Mouse (Mus musculus) urinary bladder, adult 2 months (tissue): Measurements from ENCODE around the gene Rarg. TPM values are rescaled to one million over a fixed set of nuclear protein-coding genes. Genes with fewer than 3 reads are reported as not detected.

ENCODE experiments used
- DNase-seq: peaks from one replicate; pipeline ENCODE4 v3.0.0; 2022; ENCODE audit warnings: low spot score
- polyA plus RNA-seq: library from polyadenylated mRNA; depleted of rRNA; stranded (reverse); fragments of >200 nt; gene quantifications from 2 replicates; pipeline ENCODE4 v1.2.3, GENCODE M21; 2012; rRNA removed

Gene Rarg
- polyA plus RNA-seq, 1 experiment, result 72.2 TPM

DNA sequence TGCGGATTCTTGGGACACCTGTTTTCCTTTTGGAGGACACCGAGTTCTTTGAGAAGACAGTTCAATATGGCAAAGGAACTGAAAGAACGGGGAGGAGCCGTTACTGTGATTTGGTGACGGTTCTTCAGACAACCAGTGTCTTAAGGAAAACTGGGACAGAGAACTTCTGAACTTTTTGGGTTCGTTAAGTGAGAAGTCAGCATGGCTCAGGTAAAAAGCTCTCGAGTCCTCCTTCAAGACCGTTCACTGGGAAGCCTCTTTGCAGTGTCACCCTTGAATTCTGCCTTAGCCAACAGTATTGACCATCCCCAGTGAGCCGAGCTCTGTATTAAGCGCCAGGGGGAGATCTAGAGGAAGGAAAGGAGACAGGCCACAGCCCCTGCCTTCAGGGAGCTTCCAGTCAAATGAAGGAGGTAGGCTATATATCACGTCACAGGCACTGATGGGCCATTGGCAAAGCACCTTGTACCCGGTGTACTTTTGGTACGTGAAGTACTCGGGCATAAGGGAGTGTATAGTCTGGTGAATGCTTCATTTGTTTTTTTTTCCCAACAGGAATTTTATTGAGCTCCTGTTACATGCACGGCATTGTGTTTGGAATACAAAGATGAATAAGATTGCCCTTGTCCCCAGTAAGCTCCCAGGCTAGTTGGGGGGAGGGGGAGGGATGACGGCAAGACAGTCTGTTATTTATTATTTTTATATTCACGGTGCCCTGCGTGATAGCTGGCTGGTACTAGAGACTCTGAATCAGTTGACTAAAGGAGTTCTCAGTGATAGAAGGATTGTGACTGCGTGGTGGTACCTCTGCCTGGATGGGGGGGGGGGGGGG lies 52.4 kb downstream of the Rarg start, which contains the start of gene Csad:
Csad (minus strand) TSS at position 51 of the 832 bp plus-strand sequence.
- no peak for DNase-seq

DNA sequence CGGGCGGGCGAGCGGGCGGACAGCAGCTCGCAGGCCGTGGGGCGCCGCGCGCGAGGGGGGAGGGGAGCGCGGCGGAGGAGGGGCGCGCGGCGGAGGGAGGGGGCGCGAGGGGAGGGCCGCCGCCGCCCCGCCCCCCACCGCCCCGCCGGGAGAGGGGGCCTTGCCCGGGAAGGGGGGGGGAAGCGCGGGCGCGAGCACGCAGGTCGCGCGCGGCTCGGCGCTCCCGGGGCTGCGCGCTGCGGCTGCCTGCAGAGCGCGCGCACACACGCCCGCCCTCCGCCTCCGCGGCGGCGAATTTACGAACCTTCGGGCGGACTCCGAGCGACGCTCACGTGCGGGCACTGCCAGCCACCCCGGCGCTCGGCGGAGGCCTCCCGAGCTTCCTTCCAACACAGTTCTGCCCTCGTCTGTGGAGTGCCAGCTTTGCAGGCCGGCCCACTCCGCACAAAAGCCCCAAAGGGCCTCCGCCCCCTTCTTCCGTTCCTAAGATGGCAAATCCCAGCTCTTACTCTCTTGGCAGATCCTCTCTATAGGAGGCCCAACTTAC lies 53.4 kb downstream of the Rarg start:
- DNase-seq, result peak; percentile 64

DNA sequence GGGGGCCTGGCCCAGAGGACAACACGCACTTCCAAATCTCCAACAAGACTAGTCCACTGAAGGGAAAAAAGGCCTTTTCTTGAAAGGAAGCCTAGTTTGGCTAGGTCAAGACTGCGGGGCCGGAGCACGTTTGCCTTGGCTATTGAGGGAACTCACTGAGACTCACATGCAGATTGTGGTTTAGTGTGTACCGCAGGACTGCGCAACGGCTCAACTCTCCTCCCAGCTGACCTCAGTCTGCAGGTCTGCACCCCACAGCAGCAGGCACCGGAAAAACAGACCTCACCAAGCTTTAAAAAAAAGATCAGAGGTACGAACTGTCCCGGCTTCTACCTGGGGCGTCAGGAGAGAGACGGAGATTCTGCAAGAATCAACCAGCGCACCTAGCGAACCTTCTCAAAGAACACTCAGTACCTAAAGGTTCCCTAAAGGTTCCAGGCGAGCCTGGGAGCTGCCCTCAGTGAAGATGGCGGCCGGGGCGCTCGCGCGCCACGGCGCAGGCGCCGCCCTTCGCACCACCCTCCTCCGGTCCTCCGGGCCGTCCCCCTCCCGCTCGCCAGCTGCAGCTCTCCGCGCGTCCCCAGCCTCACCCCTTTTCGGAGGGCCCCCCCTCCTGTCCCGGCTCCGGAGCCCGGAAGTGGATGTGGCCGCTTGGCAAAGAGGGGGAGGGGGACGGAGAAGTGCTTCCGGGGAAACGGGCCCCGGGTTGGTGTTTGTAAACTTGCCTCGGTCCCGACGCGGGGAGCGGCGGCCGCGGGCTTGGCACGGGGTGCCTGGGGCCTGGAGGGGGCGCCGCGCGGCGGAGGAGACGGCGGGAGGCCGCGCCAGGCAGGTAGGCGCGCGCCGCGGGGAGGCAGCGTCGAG lies 54.1 kb downstream of the Rarg start, which contains the start of gene Zfp740:
Zfp740 (plus strand) TSS at position 279 of the 864 bp plus-strand sequence.
- DNase-seq, result peak; percentile 86

DNA sequence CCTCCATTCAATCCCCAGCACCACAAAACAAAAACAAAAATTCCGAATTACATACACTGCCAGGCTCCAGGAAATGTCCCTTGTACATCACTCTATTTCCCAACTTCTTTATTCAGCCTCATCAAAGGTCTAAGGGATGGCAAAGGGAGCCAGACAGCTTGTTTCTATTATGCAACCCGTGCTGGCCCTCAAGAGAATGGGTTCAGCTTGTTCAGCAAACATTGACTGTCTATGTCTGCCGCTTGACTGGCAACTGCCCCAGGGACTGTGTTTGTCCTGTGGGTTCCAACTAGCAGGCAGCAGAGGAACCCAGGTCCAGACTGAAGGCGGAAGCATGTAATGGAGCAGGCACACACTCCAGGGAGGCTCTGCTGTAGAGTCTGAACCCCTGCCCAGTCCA lies 58.5 kb downstream of the Rarg start:
- DNase-seq, result no peak

DNA sequence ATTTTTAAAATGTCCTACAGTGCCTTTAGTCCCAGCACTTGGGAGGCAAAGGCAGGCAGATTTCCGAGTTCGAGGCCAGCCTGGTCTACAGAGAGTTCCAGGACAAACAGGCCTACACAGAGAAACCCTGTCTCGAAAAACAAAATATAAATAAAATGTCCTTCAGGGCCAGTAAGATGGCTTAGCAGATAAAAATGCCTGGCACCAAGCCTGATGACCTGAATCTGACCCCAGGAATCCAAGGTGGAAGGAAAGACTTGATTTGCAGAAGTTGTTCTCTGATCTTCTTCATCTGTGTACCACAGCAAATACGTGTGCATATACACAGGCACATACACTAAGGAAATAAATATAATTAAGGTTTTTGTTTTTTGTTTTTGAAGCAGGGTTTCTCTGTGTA lies 61.9 kb downstream of the Rarg start:
- no peak for DNase-seq

DNA sequence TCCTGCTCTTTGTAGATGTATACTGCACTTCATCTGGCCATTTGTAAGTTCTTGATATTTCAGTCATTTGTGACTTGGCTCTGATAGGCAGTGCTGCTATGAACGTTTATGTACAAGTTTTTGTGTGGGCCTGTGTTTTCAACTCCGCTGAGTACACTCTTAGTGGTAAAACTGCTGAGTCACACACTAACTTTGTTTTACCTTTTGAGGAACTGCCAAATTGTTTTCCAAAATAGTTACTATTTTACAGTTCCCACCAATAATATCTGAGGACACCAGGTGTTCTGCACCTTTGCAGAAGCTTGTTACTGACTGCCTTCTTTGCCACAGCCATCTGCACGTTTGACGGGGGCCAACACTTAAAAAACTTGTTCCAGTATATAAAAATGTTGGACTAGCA lies 62.9 kb downstream of the Rarg start:
- no peak for DNase-seq

DNA sequence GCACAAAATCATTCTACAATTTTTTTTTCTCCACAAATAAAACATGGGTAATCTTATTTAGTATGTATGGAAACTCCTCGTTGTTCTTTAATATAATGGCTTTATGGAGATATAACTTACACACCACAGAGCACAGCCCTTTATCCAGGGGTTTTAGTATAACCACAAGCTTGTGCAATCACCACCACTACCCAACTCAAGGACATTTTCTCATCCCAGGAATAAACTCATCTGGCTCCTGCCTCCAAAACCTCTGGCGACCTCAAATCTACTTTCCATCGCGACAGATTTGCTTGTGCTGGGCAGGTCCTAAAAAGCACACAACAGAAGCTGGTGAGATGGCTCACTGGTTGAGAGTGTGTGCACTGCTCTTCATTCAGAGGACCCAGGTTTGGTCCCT lies 63.7 kb downstream of the Rarg start:
- DNase-seq, result no peak

DNA sequence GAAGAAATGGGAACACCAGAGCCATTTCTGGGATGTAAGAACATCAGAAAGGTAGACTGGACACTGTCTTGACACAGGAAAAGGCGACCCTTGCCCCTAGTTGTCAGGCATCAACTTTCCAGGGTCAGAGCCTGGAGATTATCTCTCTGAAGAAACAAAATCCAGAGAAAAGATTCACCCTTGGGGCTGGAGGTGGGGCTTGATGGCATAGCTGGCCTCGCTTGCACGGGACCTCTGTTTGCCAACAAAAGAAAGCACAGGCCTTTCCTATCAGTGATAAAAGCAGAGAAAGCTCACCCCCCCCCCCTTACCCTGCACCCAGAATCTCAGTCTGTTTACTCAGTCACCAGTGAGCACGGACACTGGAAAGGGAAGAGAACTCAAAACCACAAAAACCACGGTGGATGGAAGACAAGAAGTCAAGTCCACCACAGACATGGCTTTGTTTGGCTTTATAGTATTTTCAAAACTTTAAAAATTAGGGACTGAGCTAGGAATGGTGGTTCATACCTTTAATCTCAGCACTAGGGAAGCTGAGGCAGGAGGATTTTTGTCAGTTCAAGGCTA lies 64.4 kb downstream of the Rarg start:
- DNase-seq, result no peak

DNA sequence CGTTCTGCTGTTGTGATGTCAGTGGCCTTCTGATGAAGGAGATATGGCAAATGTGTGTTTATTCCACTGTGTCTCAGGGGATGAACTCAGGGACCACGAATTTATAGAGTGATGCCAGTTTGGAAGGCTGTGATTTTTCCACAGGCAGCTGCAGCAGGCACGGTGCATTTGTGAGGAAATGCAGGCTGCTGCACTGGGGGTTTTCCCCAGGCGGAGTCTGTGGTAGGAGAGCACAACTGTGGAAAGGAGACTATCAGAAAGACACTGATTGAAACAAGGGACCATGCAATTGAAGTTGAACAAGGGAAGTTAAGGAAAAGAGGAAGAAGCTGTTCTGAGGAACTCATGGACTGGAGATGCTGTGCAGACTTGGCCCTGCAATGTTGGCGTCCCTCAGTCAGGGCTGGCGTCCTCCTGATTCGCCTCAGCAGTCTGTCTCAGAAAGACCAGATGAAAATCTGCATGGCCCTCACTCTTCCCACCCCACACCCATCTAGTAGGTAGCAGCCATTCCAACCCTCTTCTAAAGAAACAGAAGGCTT lies 65.0 kb downstream of the Rarg start:
- DNase-seq, result no peak

DNA sequence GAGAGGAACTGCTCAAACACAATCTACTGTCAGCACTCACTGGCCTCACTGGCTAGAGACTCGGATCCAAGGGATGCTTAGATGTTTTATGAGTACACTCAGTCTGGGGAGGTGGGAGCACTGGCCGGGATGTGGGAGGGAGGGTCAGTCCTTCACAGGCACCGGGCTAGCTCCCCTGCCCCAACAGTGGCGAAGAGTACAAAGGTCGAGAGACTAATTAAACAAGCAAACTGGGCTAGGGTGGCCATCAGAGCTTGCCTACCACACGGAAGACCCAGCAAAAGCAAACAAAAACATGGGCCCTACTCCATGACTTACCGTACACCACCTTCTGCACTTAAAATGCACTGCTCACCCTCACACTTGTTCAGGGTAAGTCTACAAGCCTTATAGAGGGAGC lies 65.6 kb downstream of the Rarg start:
- DNase-seq, result no peak

DNA sequence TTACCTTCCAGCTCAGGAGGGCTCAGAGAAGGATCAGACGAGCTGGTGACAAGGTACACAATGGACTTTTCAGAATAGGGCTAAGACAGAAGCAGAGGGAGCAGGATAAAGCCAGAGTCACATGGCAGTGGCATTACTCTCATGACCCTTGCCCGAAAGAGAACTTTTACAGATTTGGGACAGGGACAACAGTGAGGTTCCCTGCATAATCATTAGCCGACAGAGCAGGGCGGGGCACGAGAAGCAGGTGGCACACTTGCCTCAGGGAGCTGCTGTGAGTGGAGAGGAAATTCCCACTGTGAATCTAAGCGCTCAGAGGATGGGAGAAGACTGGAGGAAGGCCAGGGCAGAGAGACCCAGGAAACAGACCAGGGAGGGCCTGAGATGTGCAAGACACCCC lies 68.4 kb downstream of the Rarg start:
- DNase-seq, result no peak

DNA sequence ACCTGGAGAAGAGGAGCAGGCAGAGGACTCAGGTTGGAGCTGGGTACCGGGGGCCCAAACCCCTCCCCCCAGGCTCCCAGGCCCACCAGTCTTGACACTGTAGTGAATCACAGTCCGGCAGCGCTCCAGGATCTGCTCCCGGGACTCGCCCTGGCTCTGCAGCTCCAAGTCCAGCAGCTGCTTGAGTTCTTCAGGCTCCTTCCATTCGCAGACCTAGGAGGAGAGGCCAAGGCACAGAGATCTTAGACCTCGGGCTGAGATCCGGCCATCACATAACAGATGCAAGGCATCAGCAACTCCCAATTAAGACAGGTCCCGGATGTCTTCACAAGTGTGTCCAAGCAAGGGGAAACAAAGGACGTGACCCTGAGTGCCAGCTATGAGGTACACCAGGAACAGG lies 69.2 kb downstream of the Rarg start:
- DNase-seq, result no peak

DNA sequence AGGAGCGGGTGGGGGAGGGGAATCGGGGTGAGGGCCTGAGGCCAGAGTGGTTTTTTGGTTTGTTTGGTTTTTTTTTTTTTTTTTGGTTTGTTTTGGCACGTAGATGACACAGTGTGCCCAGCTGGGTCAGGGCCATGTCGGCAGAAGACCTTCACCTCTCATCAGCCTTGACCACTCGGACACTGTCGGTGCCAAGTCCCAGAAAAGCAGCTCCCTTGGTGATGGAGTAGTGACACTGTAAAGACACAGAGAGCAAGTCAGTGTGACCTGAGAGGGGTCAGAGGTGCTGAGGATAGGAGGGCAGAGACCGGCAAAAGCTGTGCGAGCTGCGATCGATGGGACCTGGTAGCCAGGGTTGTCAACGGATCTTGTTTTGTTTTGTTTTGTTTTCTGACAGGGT lies 71.1 kb downstream of the Rarg start:
- DNase-seq, result no peak

Other genes starting within 250 kb of the Rarg start
- gene Krt18, start 229.3 kb downstream of the Rarg start, polyA plus RNA-seq, result 642 and 655 TPM in 2 replicates
- gene Eif4b, start 183.7 kb downstream of the Rarg start, polyA plus RNA-seq, result 121 and 170 TPM in 2 replicates
- gene Tns2, start 157.1 kb downstream of the Rarg start, polyA plus RNA-seq, result 69.2 and 107 TPM in 2 replicates
- gene Spryd3, start 121.3 kb downstream of the Rarg start, polyA plus RNA-seq, result 43.7 and 50.0 TPM in 2 replicates
- 260 TPM in 2 replicates for gene Igfbp6, start 113.2 kb downstream of the Rarg start, polyA plus RNA-seq
- 0.59 and 0.89 TPM in 2 replicates for gene Soat2, start 107.0 kb downstream of the Rarg start, polyA plus RNA-seq
- 62.9 and 67.8 TPM in 2 replicates for gene Zfp740, start 54.3 kb downstream of the Rarg start, polyA plus RNA-seq
- gene Csad, start 52.8 kb downstream of the Rarg start, polyA plus RNA-seq, result 92.4 and 102 TPM in 2 replicates
- gene Itgb7, start 25.6 kb downstream of the Rarg start, polyA plus RNA-seq, result 7.0 and 13.2 TPM in 2 replicates
- 0.56 and 0.59 TPM in 2 replicates for gene Gm9918, start 13.0 kb upstream of the Rarg start, polyA plus RNA-seq
- 62.6 and 64.4 TPM in 2 replicates for gene Mfsd5, start 21.9 kb upstream of the Rarg start, polyA plus RNA-seq
- gene Espl1, start 38.7 kb upstream of the Rarg start, polyA plus RNA-seq, result 1.7 and 1.9 TPM in 2 replicates
- 396 and 519 TPM in 2 replicates for gene Pfdn5, start 68.6 kb upstream of the Rarg start, polyA plus RNA-seq
- 54.1 and 59.1 TPM in 2 replicates for gene Myg1, start 74.2 kb upstream of the Rarg start, polyA plus RNA-seq
- 19.1 and 21.4 TPM in 2 replicates for gene Aaas, start 93.3 kb upstream of the Rarg start, polyA plus RNA-seq
- 0.15 and 0.21 TPM in 2 replicates for gene Sp7, start 109.7 kb upstream of the Rarg start, polyA plus RNA-seq
- gene Sp1, start 148.6 kb upstream of the Rarg start, polyA plus RNA-seq, result 19.1 and 24.2 TPM in 2 replicates
- 0.53 and 0.62 TPM in 2 replicates for gene Amhr2, start 187.8 kb upstream of the Rarg start, polyA plus RNA-seq
- 145 and 166 TPM in 2 replicates for gene Prr13, start 201.5 kb upstream of the Rarg start, polyA plus RNA-seq
- gene Pcbp2, start 213.0 kb upstream of the Rarg start, polyA plus RNA-seq, result 328 and 432 TPM in 2 replicates
- not detected in 2 replicates for gene Gm10337, start 246.2 kb upstream of the Rarg start, polyA plus RNA-seq